Mouse (Mus musculus): ENCODE results near the gene Dkk3. TPM values are rescaled to one million over a fixed set of nuclear protein-coding genes. Genes with fewer than 3 reads are reported as not detected.

The Dkk3 gene
- polyA plus RNA-seq, 2 experiments from 2014 or later: 1.3 to 1.7 TPM

Other genes with a start within 250 kb of the Dkk3 start
- gene Usp47, start 135.6 kb downstream of the Dkk3 start, polyA plus RNA-seq (2017; shearing (Covaris generic)): 10 to 100 TPM; 16.1 to 23.4 TPM
- 1 to 10 TPM; 2.1 to 2.4 TPM for gene Mical2, start 66.8 kb upstream of the Dkk3 start, polyA plus RNA-seq (2017; shearing (Covaris generic))

Measured in CD4-positive, CD25-positive, alpha-beta regulatory T cell, adult 4 months (primary cell).